Mouse (Mus musculus): ENCODE measurements around the gene Sap30l.

GRCm38 (mm10) chr11:57813641-57814040 is 12.2 kb downstream of the Sap30l start:
- TF ChIP-seq POLR2A (IDR thresholded peaks at IDR 0.05; ENCODE audit: low read depth, low read length): no peak
- TF ChIP-seq CTCF (IDR thresholded peaks at IDR 0.05; ENCODE audit: extremely low read depth, insufficient read depth, insufficient read length, insufficient replicate concordance): no peak
